Mouse (Mus musculus): ENCODE data around the gene Phldb3.
"Not testable (repeated sequence)": the region's sequence is repeated elsewhere in the genome, so short reads cannot be mapped to it uniquely, and the experiment has no call there.

Phldb3 gene

DNA sequence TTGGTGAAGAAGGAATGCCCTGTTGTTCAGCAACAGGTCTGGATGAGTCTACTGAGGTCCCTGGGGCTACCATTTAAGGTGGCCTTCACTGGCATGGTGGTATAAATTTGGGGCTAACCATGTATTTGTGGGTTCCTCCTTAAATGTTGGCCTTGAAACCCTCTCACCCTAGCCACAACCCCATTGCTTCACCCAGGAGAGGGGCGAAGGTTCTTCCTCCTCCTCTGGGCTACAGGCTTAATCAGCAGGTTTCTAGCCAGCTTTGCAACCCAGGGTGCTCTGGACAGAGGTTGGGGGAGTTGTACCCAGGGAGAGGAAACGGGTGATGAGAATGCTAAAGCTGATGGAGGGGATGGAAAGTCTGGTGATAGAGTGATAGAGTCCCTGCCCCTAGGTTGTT lies 15.1 kb upstream of the Phldb3 start:
- DNase-seq, result no peak

DNA sequence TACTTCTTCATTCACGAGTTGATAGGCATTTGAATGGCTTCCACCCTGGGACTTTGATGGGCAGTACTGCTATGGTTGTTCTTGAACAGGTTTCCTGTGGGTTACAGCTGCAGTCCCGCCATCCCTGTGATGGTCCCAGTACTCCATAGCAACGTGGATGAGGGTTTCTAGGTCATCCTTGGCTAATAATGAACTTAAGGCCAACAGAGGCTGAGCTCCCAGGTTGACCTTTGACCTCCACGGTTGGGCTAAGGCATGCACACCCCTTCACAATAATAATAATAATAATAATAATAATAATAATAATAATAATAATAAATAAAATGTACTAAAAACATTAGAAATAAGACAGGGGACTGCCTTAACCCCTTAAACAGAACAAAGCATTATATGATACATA lies 12.4 kb upstream of the Phldb3 start:
- DNase-seq, result no peak

DNA sequence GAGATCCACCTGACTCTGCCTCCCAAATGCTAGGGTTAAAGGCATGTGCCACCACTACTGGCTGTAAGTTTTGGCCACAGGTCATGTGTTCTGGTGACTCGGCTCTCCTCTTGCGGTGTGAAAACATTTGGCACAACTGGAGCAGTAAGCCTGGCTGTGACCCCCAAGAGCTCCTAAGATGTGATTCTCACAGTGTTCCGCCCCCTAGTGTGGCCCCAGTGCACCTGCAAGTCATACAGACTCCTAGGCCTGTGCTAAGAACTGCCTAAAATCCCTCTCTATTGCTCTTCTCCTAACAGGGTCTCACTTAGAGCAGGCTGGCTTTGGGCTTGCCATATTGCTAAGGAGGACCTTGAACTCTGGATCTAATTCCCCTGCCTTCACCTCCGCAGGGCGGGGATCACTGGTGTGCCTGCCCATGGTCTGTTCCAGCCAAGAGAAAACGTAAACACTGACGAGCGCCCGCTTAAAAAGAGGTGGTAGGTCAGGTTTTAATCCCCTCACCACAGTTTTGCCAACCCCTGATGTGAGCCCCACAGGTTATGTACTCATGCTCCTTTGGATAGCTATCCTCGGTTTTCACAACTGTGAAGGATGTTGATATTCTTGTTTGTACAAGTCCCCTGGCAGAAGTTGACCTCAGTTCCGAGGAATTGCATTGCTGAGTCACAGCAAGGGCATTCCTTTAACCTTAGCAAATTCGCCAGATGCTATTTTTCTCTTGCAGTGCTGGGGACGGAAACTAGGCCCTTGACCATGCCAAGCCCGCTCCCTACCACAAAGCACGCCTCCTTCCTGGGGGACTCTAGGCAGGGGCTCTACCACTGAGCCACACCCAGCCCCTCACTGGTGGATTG lies 11.1 kb upstream of the Phldb3 start:
- DNase-seq, result peak in 1 of 2 experiments; percentile 24

DNA sequence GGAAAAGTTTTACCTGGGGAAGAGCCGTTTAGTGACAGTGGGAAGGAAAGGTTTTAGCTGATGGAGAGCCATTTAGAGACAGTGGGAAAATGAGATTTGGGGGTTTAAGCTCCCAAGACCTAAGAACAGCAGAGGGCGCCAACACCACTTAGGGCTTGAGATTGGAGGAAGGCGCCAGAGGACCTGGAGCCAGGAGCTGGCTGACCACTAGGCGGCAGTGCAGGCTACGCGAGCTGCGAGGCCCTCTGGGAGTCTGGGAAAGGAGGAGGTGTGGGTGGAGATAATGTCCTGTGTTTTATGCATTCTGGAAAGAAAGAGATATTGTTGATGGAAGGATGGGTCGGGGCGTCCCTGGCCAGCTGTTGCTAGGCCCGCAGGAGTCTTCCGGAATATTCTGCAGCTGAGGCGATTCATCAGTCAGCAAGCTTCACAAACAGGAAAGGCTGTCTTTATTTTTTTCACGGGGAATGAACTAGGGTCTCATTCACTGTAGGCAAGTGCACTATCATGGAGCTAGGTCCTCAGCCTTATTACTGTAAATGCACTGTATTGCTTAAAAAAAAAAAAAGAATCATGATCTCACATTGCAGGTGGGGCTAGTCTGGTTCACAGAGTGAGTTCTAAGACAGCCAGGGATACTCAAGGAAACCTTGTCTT lies 9.5 kb upstream of the Phldb3 start:
- DNase-seq, result peak; percentile 98 to 99

DNA sequence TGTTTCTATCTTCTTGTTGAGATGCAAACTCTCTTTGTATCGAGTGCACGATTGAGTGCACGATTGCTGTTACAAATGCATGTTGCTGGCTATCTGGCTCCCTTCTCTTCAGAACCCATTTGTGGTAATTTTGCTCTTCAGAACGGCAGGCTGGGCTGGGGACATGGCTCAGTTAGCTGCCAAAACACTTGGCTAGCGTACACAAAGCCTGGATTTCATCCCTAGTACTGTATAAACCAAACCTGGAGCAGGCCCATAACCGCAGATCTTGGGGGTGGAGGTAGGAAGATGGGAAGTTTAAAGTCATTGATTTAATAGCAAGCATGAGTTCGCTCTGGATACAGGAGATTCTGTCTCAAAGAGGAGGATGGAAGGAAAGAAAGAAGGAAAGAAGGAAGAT lies 5.0 kb upstream of the Phldb3 start:
- DNase-seq, result no peak

DNA sequence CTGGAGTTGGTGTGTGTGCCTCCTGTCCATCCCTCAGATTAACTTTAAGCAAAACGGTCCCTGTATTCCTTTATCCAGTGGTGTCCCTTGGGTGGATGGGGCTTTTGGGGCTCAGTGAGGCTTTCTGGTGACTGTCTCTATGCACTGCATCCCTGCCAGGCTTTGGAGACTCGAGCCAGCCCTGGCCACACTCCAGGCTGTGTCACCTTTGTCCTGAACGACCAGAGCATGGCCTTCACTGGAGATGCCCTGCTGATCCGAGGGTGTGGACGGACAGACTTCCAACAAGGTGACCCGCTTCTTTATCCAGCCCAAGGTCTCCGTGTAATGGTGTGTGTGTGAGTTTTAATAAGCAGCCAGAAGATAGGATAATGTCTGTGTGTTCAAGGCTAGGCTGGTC lies 4.5 kb upstream of the Phldb3 start:
- no peak for DNase-seq

DNA sequence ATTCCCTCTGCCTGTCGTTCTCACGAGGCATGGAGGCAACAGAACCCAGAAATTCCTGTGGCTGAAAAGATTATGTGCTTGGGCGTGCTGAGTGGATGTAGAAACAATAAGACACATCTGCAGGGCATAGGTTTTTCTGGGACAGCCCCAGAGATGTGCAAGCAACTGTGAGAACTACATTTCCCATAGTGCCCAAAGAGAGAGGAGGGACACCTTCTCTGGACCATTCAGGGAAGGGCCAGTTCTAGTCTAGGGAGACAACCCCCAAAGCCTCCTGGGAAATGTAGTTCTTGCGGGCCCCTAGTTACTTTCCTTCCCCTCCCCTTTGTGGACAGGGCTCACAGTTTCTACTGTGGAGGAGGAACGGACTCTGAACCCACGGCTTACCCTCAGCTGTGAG lies 2.5 kb upstream of the Phldb3 start:
- peak; percentile 61 to 66 for DNase-seq

DNA sequence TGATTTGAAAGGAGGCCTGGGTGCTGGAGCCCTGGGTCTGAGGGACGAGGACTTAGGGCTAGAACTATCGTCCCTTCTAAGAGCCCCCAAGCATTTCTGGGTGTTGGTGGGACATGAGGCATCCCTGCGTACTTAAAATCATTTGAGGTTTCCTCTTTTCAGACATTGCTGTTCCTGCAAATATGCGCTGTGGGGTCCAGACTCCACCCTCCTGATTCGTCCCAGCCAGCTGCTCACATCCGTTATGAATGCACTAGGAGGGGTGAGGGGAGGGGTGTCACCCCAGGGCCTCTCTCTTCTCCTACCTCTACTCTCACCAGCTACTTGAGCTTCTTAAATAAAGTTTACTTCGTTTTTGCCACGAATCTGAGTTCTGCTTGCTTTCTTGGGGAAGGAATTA lies 2.0 kb upstream of the Phldb3 start:
- DNase-seq, result no peak

DNA sequence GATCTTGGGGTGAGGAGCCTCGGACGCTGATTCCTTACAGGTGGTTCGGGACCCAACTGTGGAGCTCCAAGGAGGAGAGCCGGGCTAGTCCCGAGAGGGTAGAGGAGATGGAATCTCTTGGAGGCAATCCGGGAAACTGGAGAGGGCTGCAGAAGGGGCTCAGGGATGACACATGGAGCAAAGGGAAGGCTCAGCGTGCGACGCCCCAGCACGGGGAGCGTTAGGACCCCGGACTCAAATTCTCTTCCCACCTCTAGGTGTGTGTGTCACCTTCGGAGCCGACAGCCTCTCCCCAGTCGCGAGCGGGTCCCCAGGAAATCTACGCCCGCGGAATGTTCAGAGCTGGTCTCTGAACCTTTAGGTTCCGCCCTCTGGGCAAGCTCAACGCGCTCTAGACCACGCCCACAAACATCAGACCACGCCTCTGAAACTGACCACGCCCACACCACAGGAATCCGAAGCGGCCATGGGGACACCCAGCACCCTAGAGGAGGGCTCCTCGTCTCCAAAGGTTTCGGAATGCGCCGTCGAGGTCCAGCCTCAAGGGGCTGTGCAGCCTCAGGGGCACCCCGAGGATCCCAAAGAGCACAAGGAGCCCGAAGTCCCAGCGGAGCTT lies 424 bp downstream of the Phldb3 start:
- peak; percentile 96 for DNase-seq

DNA sequence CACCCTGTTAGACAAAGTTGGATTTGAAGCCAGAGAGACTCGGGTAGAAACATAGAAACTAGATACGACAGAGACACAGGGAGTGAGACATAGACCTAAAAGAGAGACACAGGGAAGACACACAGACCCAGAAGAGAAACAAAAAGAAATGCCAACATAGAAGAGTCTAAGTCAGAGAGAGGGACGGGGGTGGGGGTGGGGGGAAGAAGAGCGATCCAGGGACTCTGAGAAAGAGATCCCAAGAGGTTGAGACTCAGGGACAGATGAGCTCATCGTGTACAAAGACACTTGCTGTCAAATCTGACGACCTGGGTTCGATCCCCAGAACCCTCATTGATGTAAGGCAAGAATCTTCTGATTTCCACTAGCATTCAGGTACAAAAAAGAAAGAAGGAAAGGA lies 1.1 kb downstream of the Phldb3 start:
- no peak for DNase-seq

DNA sequence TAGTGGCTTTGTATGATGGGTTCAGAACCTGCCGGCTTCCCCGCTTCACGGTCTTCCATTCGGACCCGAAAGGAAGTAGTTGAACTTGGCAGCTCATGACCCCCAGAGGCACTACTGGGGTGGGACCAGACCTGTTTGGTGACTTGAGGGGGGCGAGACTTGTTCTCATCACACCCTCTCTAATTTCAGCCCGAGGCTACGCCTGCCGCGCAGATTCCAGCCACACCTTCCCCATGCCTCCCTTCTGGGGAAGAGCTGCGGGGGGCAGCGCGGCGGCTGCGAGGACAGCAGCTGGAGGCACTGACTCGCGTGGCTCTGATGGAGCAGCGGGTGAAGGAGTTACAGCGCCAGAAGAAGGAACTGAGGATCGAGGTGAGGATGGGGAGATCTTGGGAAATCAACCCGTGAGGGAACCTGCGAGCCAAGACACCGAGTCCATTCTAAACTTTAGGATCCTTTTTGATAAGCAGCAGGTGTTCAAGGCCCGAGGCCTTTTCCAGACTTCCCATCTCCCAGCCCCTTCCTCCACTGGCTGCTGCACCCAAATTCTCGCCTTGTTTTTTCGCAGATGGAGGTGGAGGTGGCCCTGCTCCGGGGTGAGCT lies 1.8 kb downstream of the Phldb3 start:
- DNase-seq, result no peak

DNA sequence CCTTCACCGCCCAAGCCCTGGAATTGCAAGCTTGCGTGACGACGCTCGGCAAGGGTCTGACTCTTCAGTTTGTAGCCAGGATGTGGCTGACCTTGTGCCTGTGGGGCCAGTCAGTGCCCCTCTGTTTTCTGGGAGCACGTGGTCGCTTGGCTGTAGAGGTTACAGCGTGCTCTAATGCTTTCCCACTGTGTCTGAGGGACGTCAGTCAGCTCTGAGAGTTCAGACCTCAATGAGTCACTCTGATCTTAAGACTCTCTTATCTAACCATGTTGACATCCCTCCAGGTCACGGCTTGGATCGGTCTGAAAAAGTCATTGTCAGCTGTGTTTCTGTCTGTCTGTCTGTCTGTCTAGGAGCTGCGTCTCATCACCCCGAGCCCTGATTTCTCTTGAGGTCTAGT lies 4.3 kb downstream of the Phldb3 start:
- no peak for DNase-seq

DNA sequence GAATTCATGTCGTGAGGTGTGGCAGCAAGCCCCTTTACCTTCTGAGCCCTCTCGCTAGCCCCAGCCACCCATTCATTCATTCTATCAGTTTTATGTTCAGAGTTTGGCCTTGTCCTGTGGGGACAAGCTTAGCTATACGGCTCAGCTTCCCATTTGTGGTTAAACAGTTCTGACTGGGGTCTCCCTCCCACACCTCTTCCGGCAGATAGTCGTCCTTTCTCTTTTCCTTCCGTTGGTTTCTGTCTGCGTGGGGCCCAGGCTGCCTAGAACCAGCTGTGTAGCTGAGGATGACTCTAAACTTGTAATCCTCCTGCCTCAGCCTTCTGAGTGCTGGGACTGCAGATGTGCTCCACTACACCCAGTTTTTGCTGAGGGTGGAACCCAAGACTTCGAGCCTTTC lies 7.2 kb downstream of the Phldb3 start:
- no peak for DNase-seq

DNA sequence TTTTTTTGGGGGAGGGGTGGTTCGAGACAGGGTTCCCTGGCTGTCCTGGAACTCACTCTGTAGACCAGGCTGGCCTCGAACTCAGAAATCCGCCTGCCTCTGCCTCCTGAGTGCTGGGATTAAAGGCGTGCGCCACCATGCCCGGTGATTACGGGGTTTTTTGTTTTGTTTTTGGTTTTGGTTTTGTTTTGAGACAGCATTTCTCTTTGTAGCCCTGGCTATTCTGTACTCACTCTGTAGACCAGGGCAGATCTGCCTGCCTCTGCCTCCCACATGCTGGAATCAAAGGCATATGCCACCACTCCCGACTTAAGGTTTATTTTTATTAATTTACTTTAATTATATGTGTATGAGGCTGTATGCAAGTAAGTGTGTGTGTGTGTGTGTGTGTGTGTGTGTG lies 7.8 kb downstream of the Phldb3 start:
- not testable (repeated sequence) for DNase-seq

DNA sequence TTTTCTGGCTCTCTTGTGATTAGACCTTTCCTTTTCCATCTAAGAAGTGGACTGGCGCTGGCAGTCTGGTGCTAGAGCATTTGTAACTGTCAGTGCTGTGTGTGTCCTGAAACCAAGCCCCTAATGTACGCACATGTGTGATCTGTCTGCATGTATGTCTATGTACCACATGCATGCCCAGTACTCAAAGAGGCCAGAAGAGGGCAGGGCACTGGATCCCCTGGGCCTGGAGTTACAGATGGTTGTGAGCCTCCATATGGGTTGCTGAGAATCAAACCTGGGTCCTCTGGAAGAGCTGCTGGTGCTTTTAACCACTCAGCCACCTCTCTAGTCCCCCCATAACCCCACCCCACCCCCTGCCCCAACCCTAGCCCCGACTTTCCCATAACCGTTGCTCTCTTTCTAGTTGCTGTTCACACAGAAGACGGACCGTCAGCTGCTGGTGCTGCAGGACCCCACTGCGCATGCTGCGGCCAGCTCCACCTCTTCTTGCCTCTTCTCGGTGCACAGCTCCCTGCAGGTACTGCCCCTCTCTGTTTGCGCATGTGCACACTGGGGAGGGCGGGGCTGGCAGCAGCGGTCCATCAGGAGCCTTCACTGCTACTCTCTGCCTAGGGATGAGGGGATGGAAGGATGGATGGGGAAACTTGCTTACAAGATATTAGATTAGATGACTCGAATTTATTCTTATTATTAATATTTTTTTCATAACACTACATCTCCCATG lies 9.3 kb downstream of the Phldb3 start:
- no peak for DNase-seq

DNA sequence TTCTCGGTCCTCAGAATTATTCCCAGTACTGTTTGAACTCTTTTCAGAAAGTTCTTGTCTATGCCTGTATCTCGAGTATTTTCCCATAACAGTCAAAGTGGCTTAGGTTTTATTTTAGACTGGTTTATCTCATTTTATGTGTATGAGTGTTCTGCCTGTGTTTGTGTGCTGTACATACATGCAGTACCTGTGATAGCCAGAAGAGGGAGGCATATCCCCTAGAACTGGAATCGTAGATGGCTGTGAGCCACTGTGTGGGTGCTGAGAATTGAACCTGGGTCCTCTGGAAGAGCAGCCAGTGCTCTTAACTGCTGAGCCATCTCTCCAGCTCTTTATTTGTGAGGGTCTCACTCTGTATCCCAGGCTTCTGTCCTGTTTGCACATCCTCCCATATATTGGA lies 10.6 kb downstream of the Phldb3 start:
- DNase-seq, result no peak

DNA sequence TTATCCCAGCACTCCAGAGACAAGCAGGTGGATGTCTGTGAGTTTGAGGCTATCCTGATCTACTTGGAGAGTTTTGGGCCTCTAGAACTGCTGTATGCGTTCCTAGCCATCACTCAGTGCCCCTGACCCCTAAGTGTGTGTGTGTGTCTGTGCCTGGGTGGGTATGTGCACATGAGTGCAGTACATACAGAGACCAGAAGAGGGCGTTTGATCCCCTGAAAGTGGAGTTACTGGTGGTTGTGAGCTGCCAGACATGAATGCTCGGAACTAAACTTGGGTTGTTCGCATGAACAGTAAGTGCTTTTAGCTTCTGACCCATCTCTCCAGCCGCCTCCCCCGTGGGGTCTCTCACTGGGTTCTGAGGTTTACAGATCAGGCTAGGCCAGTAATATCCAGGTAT lies 12.4 kb downstream of the Phldb3 start:
- DNase-seq, result no peak

DNA sequence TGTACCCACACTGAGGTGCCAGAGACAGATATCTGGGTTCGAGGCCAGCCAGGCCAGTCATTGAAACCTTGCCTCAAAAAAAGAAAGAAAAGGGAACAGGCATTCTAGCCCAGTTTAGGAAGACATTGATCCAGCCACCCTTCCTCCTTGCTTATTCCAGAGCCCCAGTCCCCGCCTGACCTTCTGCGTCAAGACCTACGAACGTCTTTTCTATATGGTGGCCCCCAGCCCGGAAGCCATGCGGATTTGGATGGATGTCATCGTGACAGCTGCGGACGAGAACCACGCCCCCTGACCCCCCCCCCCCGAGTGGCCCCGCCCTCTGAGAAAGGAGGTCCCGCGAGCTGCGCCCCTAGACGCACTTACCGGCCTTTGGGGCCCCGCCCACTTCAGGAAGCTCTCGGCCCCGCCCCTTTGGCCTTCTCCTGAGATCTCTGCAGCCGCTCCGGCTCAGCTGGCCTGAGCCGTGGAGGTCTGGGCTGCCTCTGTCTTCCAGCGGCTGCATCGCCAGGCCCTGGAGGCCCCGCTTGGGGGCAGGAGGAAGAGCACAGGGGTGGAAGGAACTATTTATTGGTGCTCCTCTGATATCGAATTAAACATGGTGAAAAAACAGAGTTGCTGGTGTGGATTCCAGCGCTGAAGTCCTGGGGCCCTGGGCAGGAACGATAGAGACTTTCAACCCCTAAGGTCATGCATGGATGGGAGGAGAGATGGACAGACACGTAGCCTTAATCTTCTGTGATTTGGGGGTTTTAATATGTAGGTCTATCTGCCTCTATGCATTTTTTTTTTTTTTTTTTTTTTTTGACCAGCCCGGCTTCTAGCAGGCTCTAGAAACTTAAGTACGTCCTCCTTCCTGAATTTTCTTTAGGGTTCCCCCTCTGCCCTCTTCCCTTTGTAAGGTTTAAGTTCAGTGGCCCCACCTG lies 18.4 kb downstream of the Phldb3 start:
- DNase-seq, result peak; percentile 88 to 93

DNA sequence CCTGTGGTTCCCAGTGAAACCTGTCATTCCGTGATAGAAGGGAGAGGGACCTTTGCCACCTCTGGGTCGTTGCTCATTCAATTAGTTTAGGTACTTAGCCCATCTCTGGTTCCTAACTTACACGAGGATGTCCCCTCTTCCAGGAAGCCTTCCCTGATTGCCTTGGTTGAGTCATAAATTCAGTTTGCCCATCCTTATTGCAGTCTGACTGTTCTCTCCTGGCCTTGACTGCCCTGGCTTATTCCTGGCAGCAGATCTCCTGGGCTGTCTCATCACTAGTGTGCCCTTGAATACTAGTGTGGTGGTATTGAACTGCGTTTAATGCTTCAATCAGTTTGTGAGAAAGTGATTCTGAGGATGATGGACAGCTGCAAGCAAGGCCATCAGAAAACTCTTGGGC lies 19.1 kb downstream of the Phldb3 start:
- DNase-seq, result no peak

DNA sequence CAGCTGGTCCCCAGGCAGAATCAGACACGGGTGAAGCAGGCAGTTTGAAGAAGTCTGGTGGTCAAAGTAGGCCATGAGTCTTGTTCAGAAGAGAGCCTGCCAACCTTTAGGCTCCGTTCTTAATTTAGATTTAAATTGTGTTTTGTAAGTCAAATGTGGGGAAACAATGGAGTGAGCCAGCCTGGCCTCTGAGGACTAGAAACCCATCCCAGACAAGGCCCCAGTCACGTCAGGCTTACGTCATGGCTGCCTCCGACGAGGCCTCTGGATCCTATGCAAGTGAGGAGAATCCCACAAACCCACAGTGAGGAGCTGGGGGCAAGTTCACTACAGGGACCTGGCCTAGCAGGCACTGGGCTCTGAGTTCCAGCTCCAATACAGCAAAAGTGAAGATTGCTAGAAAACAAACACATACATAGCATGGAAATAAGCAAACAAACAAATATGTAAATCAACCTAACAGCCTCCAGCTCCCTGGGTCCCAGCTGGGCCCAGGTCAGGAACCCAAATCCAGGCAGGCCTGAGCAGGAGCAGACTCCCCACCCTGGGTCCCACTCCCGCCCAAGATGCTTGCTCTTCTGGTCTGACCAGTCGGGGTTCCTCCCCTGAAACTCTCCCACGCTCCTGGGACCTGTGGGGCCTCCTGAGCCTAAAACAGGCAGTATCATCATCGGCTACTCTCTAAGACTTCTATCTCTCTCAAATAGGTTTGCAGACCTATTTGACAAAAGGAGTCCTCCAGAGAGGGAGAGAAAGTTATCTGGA lies 19.7 kb downstream of the Phldb3 start:
- no peak for DNase-seq

DNA sequence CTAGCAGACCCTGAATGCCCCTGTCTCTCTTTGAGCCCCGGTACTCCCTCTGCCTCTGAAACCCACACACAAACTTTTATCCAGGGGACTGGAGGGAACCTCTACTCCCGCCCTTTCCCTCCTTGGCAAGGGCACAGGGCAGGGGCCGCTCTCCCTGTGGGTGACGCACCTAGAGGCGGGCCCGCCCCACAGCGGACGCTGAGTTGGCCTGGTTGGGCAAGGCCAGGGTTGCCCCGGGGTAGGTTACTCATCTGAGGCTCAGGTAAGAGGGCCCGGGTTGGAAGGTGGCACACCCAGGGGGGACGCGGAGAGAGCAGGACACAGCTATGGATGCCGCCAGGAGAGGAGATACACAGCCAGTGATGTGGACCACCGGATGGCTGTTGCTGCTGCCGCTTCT lies 25.7 kb downstream of the Phldb3 start, which contains the start of gene Lypd3:
TSS of gene Lypd3 (plus strand) at position 287 of the 400 bp plus-strand sequence.
- DNase-seq, result no peak
